Mouse (Mus musculus) stomach, embryonic 15.5 days (tissue): ENCODE measurements at regions not wholly inside any gene's neighbourhood (a gene's known extent, or its start where the extent isn't known, plus 50 kb on each side); places are given as distances from the start of the nearest gene placed in this dataset.

Experiments
- ATAC-seq: fragments of 200-750 bp; cut with Nextera tagmentation; 2 replicates; pipeline ENCODE4 v1.8.0; 2017; ENCODE audit warnings: low read depth, moderate number of reproducible peaks, moderate TSS enrichment; ENCODE audit not compliant: insufficient read depth, low FRiP score
- H3K27ac ChIP-seq: fragments of 300-500 bp; sonication (generic); 2 replicates; pipeline ENCODE4 v1.5.1; 2015; ENCODE audit warnings: mild to moderate bottlenecking, inconsistent platforms
- H3K27me3 ChIP-seq: fragments of 300-500 bp; sonication (generic); replicated peaks from 2 replicates; pipeline ENCODE4 v1.6.1; 2015; ENCODE audit warnings: inconsistent platforms
- H3K36me3 ChIP-seq: fragments of 300-500 bp; sonication (generic); 2 replicates; pipeline ENCODE4 v1.6.1; 2015; ENCODE audit warnings: inconsistent platforms
- H3K4me1 ChIP-seq: fragments of 300-500 bp; sonication (generic); 2 replicates; pipeline ENCODE4 v1.6.1; 2015; ENCODE audit warnings: inconsistent platforms
- H3K4me2 ChIP-seq: fragments of 300-500 bp; sonication (generic); 2 replicates; pipeline ENCODE4 v1.6.1; 2015; ENCODE audit warnings: mild to moderate bottlenecking, inconsistent platforms
- H3K4me3 ChIP-seq: fragments of 300-500 bp; sonication (generic); replicated peaks from 2 replicates; pipeline ENCODE4 v1.5.1; 2015; ENCODE audit warnings: inconsistent platforms
- H3K9ac ChIP-seq: fragments of 300-500 bp; sonication (generic); 2 replicates; pipeline ENCODE4 v1.6.1; 2015; ENCODE audit warnings: inconsistent platforms
- H3K9me3 ChIP-seq: fragments of 300-500 bp; sonication (generic); 2 replicates; pipeline ENCODE4 v1.6.1; 2016; ENCODE audit warnings: inconsistent platforms
- WGBS: fragments of 180-500 bp; shearing (Covaris S2); methylation state at CpG from one replicate; pipeline ENCODE4 v1.1.7; 2015; 5-methylcytosine and 5-hydroxymethylcytosine counted together

GRCm38 (mm10) chr3:149805345-149805744, 815.0 kb upstream of the Adgrl2 start:
- Histone ChIP-seq H3K4me1 (no peaks in the 10 kb centered on the region), H3K36me3 (no peaks in the 10 kb centered on the region), H3K9ac (no peak overlapping the region), H3K27me3 (no peaks in the 10 kb centered on the region), H3K27ac (no peak overlapping the region), H3K4me2 (no peak overlapping the region), H3K9me3 (no peaks in the 10 kb centered on the region), H3K4me3 (no peak overlapping the region)
- WGBS: 59% methylated on average over 6 of the region's 6 CpGs
- ATAC-seq: no peak

- no peaks in the 10 kb centered on the region for H3K9me3 ChIP-seq
- ATAC-seq: no peak
- WGBS: 57% methylated on average over 2 of the region's 2 CpGs
- no peaks in the 10 kb centered on the region for H3K4me1 ChIP-seq
- H3K36me3 ChIP-seq: no peaks in the 10 kb centered on the region
- no peak overlapping the region for H3K9ac ChIP-seq
- H3K4me2 ChIP-seq: no peak overlapping the region
- no peak overlapping the region for H3K27ac ChIP-seq
- no peaks in the 10 kb centered on the region for H3K27me3 ChIP-seq
- no peak overlapping the region for H3K4me3 ChIP-seq
Observed at GRCm38 (mm10) chr3:149796123-149796522, 805.8 kb upstream of the Adgrl2 start.

GRCm38 (mm10) chr3:149791593-149791992, 801.2 kb upstream of the Adgrl2 start:
- H3K4me2 ChIP-seq: no peak overlapping the region
- 68% methylated on average over 2 of the region's 2 CpGs for WGBS
- no peak for ATAC-seq

DNA sequence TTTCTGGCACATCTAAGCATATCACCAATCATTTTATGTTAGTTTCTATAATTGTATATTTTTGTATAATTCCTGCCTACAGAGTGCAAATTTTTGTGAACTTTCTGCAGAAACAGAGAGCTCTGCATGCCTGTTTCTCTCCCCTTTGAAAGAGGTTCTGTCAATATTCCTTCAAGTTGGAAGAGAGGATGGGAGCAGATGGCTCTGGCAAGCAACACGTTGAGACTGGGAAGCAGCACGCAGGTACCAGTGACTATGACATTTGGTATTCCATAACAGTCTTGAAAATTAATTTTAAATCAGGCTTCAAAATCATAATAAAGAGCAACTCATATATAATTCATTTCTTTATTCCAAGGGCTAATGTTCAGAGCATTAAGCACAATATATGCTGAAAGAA, 795.7 kb upstream of the Adgrl2 start:
- WGBS: 89% methylated on average over 2 of the region's 2 CpGs
- ATAC-seq: no peak
- Histone ChIP-seq H3K4me1 (no peaks in the 10 kb centered on the region), H3K27me3 (no peaks in the 10 kb centered on the region), H3K4me3 (no peak overlapping the region), H3K27ac (no peak overlapping the region), H3K36me3 (no peaks in the 10 kb centered on the region), H3K9ac (no peak overlapping the region), H3K4me2 (no peak overlapping the region), H3K9me3 (no peaks in the 10 kb centered on the region)

More at GRCm38 (mm10) chr3:149791593-149791992, 801.2 kb upstream of the Adgrl2 start:
- Histone ChIP-seq H3K27ac (no peak overlapping the region), H3K9ac (no peak overlapping the region), H3K36me3 (no peaks in the 10 kb centered on the region), H3K9me3 (no peaks in the 10 kb centered on the region), H3K4me1 (no peaks in the 10 kb centered on the region), H3K4me3 (no peak overlapping the region), H3K27me3 (no peaks in the 10 kb centered on the region)

GRCm38 (mm10) chr3:149783903-149784608, 793.7 kb upstream of the Adgrl2 start:
- H3K4me1 ChIP-seq: no peaks in the 10 kb centered on the region
- no peaks in the 10 kb centered on the region for H3K36me3 ChIP-seq
- no peaks in the 10 kb centered on the region for H3K27me3 ChIP-seq
- H3K4me2 ChIP-seq: no peak overlapping the region
- WGBS: 51% methylated on average over 2 of the region's 2 CpGs
- no peaks in the 10 kb centered on the region for H3K9me3 ChIP-seq
- no peak overlapping the region for H3K4me3 ChIP-seq
- ATAC-seq: no peak
- no peak overlapping the region for H3K9ac ChIP-seq
- H3K27ac ChIP-seq: no peak overlapping the region

DNA sequence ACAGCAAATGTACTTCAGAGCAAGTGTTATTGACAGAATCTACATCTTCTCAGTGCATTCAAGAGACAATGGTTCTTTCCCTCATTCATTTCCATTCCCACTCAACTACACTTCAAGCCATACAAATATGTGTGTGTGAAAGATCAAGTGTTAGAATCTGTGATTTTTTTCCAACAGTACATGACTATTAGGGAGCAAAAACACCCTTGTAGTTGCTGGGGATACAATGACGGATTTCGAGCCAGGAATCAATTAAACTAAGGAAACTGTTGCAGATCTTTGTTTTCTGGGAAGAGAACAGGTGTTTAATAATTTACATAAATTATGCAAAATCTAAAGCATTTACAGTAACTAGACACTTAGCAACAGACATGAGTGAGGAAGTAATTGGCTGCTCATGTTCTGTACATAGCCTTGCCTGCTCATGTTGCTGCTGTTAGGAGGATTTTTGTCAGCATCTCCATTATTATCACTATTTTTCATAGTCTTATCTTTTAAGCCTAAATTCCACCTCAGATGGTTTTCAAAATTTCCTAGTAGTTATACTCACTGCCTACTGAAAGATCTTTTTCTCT, 777.6 kb upstream of the Adgrl2 start:
- H3K9ac ChIP-seq: no peak overlapping the region
- no peak overlapping the region for H3K4me2 ChIP-seq
- WGBS: 86% methylated on average over 2 of the region's 2 CpGs
- no peaks in the 10 kb centered on the region for H3K9me3 ChIP-seq
- no peak overlapping the region for H3K27ac ChIP-seq
- H3K4me3 ChIP-seq: no peak overlapping the region
- no peaks in the 10 kb centered on the region for H3K27me3 ChIP-seq
- H3K36me3 ChIP-seq: no peaks in the 10 kb centered on the region
- ATAC-seq: no peak
- H3K4me1 ChIP-seq: no peaks in the 10 kb centered on the region

DNA sequence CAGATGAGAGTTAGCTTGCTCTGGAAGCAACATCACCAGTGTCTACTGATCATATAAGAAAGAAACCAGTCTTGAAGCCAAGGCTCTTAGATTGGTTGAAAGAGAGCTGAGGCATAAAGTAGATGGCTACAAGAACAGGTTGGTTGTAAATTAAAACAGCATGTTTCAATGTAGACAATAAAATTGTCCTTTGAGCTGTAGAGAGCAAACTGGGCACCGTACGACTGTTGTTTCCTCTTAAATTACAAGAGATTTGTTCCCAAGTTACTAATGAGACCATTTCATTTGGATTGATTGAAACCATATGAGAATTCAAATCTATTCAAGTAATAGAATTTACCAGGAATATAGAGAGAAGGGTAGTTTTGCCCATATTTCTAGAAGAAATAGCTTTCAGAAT, 770.9 kb upstream of the Adgrl2 start:
- 96% methylated on average over 2 of the region's 2 CpGs for WGBS
- no peaks in the 10 kb centered on the region for H3K27me3 ChIP-seq
- H3K4me1 ChIP-seq: no peaks in the 10 kb centered on the region
- no peaks in the 10 kb centered on the region for H3K9me3 ChIP-seq
- ATAC-seq: no peak
- H3K4me3 ChIP-seq: no peak overlapping the region
- no peak overlapping the region for H3K9ac ChIP-seq
- H3K27ac ChIP-seq: no peak overlapping the region
- no peak overlapping the region for H3K4me2 ChIP-seq
- H3K36me3 ChIP-seq: no peaks in the 10 kb centered on the region

GRCm38 (mm10) chr3:149757910-149758592, 767.7 kb upstream of the Adgrl2 start:
- Histone ChIP-seq H3K27ac (no peak overlapping the region), H3K9me3 (no peaks in the 10 kb centered on the region), H3K27me3 (no peaks in the 10 kb centered on the region), H3K4me2 (no peak overlapping the region), H3K4me1 (no peaks in the 10 kb centered on the region), H3K9ac (no peak overlapping the region), H3K36me3 (no peaks in the 10 kb centered on the region), H3K4me3 (no peak overlapping the region)
- no peak; the same call in 1 of the 2 replicates for ATAC-seq
- WGBS: 52% methylated on average over 6 of the region's 6 CpGs

GRCm38 (mm10) chr3:149736069-149736468, 745.7 kb upstream of the Adgrl2 start:
- WGBS: 32% methylated on average over 3 of the region's 3 CpGs
- H3K4me3 ChIP-seq: no peak overlapping the region
- H3K27ac ChIP-seq: no peak overlapping the region
- no peak overlapping the region for H3K4me2 ChIP-seq
- no peak for ATAC-seq
- H3K9me3 ChIP-seq: no peaks in the 10 kb centered on the region
- no peak overlapping the region for H3K9ac ChIP-seq
- H3K4me1 ChIP-seq: no peaks in the 10 kb centered on the region
- H3K36me3 ChIP-seq: no peaks in the 10 kb centered on the region
- H3K27me3 ChIP-seq: no peaks in the 10 kb centered on the region

GRCm38 (mm10) chr3:149726212-149726611, 735.9 kb upstream of the Adgrl2 start:
- no peak overlapping the region for H3K27ac ChIP-seq

DNA sequence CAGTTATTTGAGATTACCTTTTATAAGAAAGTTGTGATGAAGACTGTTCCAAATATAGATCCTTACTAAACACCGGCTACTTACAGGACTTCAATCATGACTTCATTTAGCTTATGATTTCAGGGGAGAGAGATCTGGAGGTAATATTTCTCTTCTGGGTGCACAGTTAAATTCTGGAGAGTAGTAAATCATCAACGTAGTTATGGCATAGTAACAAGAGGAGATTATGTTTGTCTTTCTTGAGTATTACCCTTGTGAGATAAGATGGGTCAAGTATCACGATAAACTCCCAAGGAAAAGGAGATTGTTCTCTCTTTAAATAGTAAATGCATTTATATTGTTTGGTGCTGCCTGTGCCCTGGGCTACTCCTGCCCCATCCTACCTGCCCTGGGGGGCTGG, 734.5 kb upstream of the Adgrl2 start:
- Histone ChIP-seq H3K9me3 (no peaks in the 10 kb centered on the region), H3K27me3 (no peaks in the 10 kb centered on the region), H3K9ac (no peak overlapping the region), H3K4me1 (no peaks in the 10 kb centered on the region), H3K27ac (no peak overlapping the region), H3K4me3 (no peak overlapping the region), H3K36me3 (no peaks in the 10 kb centered on the region), H3K4me2 (no peak overlapping the region)
- 76% methylated on average over 3 of the region's 3 CpGs for WGBS
- no peak for ATAC-seq

More at GRCm38 (mm10) chr3:149726212-149726611, 735.9 kb upstream of the Adgrl2 start:
- Histone ChIP-seq H3K4me3 (no peak overlapping the region), H3K9me3 (no peaks in the 10 kb centered on the region), H3K36me3 (no peaks in the 10 kb centered on the region), H3K9ac (no peak overlapping the region), H3K4me2 (no peak overlapping the region), H3K4me1 (no peaks in the 10 kb centered on the region), H3K27me3 (no peaks in the 10 kb centered on the region)
- 84% methylated on average over 4 of the region's 4 CpGs for WGBS
- ATAC-seq: no peak

- no peak for ATAC-seq
- H3K27me3 ChIP-seq: no peaks in the 10 kb centered on the region
- no peak overlapping the region for H3K9ac ChIP-seq
- H3K9me3 ChIP-seq: no peaks in the 10 kb centered on the region
- WGBS: 70% methylated on average over 4 of the region's 4 CpGs
- no peaks in the 10 kb centered on the region for H3K4me1 ChIP-seq
- no peak overlapping the region for H3K4me3 ChIP-seq
- H3K27ac ChIP-seq: no peak overlapping the region
- H3K4me2 ChIP-seq: no peak overlapping the region
- no peaks in the 10 kb centered on the region for H3K36me3 ChIP-seq
Observed at GRCm38 (mm10) chr3:149721832-149722231, 731.5 kb upstream of the Adgrl2 start.
